Mouse (Mus musculus) urinary bladder, postnatal 0 days (tissue): ENCODE measurements around the gene D130052B06Rik. TPM values are rescaled to one million over a fixed set of nuclear protein-coding genes. Genes with fewer than 3 reads are reported as not detected.

Experiments used
- polyA plus RNA-seq: library from polyadenylated mRNA; unstranded; fragments of >200 nt; fragmentation: Nextera tagmentation; extraction: Ambion mirVana; gene quantifications from 2 replicates; pipeline ENCODE4 v1.2.1, GENCODE M21; 2015

The D130052B06Rik gene
- not detected in 2 replicates for polyA plus RNA-seq

GRCm38 (mm10) chr11:33598986-33599385 is at the start of gene D130052B06Rik:
Gene D130052B06Rik, plus strand, starts transcription at chr11:33599302.

GRCm38 (mm10) chr11:33578859-33579258 is 20.2 kb upstream of the D130052B06Rik start, which contains the start of gene Gabrp:
Gene Gabrp, minus strand, starts transcription at chr11:33578959.

Other genes with a start within 250 kb of the D130052B06Rik start
- 2.9 and 3.5 TPM in 2 replicates for gene Ranbp17, start 85.6 kb upstream of the D130052B06Rik start, polyA plus RNA-seq
- 0.16 and 0.19 TPM in 2 replicates for gene Gabrp, start 20.3 kb upstream of the D130052B06Rik start, polyA plus RNA-seq